Mouse (Mus musculus): ENCODE measurements around the gene Spcs2. TPM values are rescaled to one million over a fixed set of nuclear protein-coding genes. Genes with fewer than 3 reads are reported as not detected.

Gene Spcs2
- total RNA-seq, 4 experiments from 2014 or later: 60.3 to 67.9 (median 63.1) TPM

DNA sequence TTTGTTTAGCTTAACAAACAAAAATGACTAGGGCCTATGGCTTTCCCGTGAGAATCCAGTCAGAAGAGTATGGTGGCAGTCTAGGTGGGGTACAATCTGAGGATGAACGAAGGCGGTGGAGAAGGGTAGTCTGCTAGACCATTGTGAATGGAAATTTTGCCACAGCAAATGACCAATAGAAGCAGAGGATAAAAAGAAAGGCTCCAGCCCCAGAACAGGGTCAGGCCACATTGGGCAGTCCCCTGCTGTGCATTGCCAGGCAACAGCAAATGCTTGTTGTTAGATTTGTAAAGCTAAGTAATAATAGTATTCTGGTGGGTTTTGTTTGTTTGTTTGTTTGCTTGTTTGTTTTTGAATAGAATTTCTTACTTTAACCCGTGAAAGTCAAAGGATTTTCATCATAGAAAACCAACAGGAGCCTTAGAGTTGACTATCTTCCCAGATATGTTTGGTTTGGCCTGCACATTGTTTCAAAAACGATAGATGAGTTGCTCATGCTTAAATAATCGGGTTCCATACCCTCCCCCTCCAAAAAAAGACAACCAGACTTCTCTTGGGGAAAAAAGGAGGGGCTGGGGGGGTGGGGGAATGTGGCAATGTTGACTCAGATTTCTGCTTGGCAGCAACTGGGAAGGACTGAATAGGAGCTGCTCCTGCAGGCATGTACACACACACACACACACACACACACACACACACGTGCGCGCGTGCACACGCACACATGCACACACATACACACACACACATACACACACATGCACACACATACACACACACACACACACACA is 1.2 kb upstream of the Spcs2 start:
- DNase-seq (ENCODE audit: low spot score): no peak

DNA sequence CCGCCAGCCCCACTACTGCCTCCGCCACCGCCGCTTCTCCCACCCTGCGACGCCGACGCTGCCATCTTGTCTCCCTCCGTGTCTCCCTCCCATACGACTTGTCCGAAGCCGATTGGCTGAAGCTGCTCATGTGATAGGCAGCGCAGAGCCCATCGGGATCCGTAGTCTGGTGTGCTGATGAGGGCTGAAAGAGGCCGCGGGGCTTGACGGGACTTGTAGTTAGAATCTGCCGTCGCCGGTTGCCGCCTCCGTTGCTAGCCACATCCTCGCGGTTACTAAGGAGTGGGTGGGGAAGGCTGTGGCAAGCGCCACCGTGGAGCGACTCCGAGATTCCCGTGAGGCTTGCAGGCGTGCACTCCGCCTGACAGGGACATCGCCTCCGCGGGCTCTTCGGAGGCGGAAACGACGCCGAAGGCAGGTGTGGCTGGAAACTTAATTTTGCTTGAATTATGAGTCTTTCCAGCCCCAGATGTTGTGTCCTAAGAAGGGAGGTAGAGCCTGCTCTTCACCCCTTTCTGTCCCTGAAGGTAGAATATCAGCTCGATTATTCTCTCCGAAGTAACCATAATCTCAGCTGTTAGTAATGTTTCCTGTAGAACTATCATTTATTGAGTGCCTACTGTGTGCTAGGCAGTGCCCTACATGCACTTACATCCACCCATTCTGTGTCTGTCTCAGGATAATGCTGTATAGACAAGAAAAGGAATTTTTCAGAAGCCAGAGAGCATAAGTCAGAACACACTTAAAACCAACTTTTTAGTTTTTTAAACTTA is 4.3 kb downstream of the Spcs2 start, which contains the start of gene Xrra1:
Xrra1 (plus strand) TSS at position 304 of the 773 bp plus-strand sequence.
- peak; percentile 97 for DNase-seq (ENCODE audit: low spot score)

DNA sequence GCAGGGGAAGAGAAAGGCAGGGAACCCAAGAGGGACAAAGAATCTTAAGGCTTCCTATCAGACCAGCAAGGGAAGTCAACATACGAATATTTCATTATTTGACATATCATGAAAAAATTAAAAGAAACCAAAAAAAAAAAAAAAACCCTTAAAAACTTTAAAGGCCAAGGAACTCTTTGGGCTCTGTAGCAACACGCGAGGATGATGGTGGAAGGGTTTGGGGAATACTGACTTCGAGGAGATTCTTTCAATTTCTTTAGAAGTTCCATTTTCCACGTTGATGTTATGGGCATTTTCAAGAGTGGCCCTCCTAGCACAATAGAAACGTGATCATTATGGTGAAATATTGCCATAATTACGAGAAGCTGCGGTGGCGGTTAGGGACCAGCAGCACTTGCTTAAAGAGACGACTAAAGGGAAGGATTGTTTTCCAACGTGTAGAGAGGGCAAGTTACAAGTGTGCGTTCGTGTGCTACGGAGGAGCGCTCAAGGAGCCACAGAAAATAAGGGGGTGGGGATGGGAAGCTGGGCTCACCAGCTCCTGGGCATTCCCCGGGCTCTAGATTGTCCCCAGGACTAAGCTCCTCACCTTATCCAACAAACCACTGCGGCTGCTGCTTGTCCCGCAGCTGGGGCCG is 5.0 kb downstream of the Spcs2 start:
- DNase-seq (ENCODE audit: low spot score): no peak

DNA sequence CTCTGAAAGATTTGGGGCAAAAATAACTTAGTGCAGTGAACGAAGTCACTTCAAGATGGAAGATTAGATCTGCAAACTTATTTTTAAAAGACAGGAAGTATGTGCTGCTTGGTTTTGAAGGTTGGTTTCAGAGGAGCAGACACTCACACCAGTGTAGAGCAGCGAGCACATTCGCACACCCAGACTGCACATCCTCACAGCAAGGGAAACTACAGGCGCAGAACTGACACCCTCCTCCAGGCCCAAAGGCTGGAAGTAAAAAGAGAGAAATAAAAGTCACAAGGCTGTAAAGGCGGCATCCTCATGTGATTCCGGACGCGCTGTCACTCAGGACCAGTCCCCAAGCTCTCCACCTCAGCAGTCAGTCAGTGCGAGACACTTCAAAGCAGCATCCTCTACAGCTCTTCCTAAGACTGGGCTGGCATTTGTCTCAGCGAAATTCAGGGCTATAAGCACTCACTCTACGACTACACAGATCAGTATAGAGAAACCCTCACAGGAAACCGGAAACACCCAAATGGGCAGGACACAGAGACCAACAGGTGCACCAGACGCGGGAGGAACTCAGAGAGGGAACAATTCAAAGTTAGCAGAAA is 6.9 kb downstream of the Spcs2 start:
- DNase-seq (ENCODE audit: low spot score): no peak

DNA sequence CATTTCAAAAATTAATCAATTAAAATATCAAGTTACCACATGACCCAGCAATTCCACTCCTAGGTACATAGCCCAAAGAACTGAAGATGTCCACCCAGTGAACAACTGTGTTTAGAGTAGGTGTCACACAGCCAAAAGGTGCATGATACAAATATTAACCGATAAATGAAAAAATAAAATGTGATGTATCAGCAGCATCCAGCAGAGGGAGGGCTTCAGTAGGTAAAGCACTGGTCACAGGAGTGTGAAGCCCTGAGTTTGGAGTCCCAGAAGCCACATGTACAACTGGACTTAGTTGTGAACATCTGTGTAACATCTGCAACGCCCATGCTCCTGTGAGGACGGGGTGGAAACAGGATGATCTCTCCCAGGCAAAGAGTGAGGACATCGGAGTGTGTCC is 9.0 kb downstream of the Spcs2 start:
- DNase-seq (ENCODE audit: low spot score): no peak

DNA sequence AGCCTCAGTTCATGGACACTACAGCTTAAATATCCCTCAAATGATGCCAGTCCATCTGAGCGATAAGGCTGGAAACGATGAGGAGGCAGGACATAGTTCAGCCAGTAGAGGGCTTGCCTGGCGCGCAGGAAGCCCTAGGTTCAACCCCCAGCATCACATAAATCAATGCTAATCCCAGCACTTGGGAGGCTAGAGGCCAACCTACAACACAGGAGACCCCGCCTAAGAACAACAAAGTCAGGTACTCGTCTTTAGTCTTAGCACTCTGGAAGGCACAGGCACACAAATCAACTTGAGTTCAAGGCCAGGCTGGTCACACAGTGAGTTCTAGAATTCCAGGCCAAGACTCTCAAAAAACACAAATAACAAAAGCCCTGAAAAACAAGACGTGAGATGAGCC is 9.9 kb downstream of the Spcs2 start:
- no peak for DNase-seq (ENCODE audit: low spot score)

DNA sequence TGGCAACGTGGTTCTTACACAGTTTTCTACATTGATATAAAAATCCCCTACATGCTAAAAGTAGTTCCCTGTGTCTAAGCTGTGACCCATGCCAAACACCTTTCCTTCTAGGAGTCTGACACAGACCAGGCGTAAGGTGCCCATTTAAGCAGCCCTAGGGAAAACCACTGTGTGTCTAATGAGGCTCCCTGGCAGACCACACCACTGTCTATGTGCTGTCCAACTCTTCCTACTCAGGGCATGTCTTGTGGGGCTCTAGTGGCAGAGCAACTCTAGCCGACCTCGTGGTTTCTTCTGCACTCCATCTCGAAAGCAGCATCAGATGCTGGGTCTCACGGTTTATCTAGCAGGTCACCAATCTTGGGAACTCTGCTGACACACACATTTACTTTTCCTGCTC is 11.6 kb downstream of the Spcs2 start:
- no peak for DNase-seq (ENCODE audit: low spot score)

DNA sequence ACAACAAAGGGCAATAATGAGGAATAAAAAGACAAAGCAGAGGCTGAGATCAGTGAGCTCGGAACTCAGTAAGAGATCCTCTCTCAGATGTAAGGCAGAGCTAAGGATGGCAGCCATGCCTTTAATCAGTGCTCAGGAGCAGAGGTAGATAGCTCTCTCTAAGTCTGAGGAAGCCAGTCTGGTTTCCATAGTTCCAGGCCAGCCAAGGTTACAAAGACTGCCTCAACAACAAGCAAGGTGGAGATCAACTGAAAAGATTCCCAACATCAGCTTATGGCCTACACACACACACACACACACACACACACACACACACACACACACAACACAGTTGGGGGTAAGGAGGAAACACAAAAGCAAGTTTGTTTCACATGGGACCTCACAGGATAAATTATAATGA is 12.1 kb downstream of the Spcs2 start:
- DNase-seq (ENCODE audit: low spot score): no peak

DNA sequence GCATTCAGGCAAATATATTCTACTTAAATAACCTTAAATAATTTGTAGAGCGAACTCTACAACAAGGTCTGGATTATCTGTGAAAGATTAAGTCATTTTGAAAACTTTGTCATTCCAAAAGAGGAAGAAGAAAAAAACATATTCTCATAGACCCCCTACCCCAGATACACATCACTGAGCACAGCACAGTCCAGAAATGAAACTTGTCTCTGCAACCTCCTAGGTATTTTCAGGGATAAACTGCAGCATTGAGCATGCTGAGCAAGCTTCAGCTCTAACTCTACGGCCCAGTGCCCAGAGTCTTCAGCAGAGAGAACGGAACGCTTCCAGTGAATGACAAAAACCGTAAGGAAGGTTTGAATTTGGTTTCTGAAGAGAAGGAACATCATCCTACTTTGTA is 12.7 kb downstream of the Spcs2 start:
- DNase-seq (ENCODE audit: low spot score): no peak

DNA sequence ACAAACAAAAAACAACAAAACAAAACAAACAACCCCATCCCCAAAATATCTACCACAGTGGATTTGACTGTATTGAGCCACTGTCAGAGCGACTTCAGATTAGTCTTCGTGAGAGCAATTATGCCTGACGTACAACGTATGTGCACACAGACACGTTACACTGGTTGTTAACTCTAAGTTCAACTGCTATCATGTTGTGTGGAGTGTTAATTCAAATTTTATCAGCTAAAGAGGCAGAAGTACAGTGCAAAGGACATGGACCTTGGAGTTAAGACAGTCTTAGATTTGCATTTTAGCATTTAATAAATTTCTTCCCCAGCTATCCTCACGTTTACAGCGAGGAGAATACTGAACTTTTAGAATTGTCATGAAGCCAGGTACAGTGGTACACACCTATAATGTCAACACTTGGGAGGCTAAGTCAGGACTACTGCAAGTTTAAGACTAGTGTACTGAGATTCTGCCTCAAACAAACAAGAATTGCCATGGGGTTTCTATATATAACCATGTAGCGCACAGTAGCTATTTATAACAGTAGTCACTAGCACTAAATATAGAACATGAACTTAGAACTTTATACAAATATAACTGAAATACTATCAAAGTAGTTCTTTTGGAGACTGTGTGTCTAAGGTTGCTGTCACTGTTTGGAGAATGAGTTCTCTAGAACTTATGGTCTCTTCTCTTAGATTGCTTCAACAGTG is 17.6 kb downstream of the Spcs2 start:
- DNase-seq (ENCODE audit: low spot score): peak; percentile 17

DNA sequence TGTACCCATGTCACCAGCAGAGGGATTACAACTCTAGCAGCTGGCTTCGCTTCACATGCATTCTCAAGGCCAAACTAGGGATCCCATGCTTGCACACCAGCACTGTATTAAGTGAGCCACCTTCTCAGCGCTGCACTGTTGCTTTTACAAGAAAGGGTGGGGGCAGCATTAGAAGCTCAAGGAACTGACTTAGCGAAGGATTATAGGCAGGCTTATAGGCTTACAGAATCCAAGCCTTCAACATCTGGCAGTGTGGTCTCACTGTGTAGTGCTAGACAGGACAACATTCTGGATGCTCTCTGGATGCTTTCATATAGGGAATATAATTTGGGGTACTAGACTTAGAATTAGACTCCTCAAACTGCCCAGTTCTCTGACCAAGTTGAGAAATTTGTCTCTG is 25.0 kb downstream of the Spcs2 start:
- DNase-seq (ENCODE audit: low spot score): no peak

DNA sequence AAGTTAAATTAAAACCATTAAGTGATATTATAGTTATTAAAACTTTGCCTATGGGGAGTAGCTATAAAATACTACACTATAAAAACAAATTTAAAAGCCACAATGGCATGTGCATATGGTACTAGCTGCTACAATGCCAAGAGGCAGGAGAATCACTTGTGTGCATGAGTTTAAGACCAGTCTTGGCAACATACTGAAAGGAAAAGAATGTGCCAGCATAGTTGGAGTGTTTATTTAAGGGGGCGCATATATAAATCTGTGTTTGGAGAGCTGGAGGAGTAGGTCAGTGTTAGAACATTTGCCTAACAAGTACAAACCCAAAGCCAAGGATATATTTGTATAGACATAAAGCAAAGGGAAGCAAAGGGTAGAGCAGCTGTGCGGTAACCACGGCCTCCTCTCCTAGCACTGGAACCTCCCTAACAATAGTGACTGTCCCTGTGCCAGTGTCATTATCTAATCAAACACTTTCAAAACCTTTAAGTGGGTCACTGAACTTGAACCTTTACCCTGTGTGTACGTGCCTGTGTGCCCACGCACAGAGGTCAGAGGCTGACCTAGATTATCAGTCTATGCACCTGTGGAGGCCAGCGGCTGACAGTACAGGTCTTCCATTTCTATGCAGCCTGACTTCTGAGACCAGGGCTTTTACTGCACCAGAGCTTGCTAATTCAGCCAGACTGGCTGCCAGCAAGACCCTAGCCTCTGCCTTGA is 25.7 kb downstream of the Spcs2 start:
- no peak for DNase-seq (ENCODE audit: low spot score)

DNA sequence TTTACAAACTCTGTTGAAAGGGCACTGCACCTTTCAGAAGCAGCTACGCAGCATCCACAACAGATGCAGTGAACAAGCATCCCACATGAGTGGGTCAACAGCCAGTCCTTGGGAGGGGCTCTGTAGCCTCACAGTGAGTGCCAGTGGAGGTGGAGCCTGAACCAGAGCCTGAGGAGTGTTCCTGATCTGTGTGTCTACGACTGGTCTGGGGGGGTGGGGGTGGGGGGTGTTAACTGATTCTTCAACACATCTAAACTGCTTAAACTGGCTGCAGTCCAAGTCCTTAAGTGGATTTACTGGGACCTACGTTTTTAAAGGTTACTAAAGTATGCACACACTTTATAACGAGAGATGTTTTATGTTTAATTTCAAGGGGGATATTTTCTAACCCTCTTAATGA is 26.5 kb downstream of the Spcs2 start:
- no peak for DNase-seq (ENCODE audit: low spot score)

DNA sequence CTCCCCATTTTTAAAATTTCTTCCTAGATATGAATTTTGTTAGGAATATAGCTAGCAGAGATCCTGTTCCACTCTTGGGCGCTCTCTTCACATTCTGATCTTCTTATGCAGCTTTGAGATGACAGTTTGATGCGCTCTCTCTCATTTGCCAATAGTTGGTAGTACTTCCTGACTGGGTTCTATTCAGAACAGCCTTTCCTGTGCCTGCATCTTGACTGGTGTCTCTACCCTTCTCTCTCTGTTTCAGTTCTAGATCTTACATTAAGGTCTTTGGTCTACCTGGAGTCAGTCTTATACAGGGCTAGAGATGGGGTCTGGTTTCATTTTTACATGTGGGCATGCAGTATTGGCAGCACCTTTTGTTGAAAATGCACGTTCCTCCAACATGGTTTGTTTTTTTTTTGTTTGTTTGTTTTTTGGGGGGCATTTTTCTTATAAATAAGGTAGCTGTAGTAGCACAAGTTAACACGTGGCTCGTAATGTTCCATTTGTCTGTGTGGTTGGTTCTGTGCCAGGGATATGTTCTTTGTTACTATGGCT is 28.9 kb downstream of the Spcs2 start:
- no peak for DNase-seq (ENCODE audit: low spot score)

DNA sequence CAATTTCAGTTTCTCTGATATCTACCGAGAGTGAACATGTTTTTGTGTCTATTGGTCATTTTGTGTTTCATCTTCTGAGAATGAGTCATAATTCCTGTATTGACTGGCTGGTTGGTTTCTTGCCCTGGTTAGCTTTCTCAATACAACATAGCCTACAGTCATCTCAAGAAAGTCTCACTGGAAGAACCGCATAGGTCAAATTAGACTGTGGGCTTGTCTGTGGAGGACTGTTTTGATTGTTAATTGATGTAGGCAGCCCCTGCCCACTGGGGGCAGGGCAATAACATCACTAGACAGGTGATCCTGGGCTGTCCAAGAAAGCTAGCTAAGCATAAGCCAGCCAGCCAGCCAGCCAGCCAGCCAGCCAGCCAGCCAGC is 29.4 kb downstream of the Spcs2 start:
- no peak for DNase-seq (ENCODE audit: low spot score)

DNA sequence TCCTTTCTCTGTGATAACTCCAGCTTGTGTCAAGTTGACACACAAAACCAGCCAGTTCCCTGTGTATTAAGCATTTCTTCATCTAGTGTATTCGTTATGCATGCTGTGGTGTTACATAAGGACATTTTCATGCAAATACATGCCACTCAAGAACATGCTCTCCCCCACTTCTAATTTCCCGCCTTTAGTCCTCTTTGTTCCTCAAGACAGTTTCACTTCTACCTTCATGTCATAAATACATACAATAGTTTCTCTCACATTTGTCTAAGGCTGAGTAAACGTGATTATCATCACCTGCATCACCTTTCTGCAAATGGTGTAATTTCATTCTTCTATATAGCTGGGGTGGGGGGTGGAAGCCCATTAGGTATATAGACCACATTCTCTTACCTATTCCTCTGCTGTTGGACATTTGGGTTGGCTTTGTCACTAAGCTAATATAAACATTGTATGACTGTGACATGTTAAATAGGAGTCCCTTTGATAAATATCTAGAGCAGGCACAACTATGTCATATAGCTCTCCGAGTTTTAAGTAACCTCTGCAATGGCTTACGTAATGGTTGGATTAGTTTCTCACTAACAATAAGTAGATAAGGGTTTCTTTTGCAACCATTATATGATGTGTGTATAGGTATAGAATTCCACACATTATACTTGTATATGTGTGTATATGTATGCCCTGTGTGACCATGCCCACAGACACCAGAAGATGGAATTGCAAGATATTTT is 30.0 kb downstream of the Spcs2 start:
- no peak for DNase-seq (ENCODE audit: low spot score)

DNA sequence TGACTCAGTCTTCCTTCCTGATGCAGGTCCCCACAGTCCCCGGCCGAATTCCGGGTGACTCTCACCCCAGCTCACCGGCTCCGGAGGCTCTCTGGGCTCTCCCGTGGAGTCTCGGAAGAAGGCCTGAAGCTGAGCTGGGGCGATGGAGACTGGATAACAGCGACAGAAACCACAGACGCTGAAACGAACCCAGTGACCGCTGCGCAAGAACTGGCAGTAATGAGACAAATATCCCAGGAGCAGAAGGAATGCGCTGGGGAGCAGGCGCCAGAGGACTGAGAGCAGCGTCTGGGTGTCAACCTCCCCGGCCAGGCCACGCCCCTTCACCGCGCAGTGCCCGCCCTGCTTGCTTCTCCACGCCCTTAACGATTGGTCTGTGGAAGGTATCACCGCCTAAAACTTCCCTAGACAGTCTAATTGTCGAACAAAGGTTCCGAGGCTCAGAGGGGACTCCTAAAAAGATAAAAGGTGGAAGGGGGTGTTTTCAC is 35.1 kb downstream of the Spcs2 start, which contains the start of gene Neu3:
Neu3 (minus strand) TSS at position 335 of the 488 bp plus-strand sequence.
- peak; percentile 94 for DNase-seq (ENCODE audit: low spot score)

DNA sequence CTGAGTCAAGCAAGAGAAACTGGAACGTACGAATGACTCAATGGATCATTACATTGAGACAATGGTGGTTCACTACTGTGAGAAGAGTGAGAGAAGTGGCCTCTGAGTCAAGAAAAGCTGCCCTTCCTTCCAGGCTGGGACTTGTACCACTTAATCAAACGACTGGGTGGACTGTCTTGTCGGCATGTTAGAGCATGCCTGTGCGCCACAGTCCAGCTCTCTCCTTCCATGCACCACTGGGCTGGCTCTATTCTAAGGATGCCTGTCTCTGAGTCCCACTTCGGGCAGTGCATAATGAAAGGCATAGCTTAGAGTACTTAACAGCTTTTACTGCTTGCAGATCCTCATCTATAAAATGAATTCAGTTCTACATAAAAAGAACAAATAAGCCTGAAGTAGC is 37.2 kb downstream of the Spcs2 start:
- DNase-seq (ENCODE audit: low spot score): no peak

DNA sequence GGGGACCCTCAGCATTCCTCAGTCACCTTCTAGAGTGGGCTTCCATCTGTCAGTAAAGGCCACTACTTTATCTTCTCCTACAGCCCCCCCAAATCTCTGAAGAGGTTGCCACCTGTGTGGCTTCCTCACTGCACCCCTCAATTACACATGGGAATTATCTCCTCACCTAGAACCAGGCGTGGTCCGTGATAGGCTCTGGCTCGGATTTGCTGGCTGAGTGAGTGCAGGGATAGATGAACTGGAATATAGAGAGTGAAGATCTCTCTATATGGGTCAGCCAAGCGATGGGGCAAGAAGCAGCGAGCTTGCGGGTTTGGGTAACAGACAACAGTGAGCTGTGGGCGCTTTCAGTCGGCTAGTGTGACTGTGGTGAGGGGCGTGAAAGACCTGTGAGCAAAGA is 37.8 kb downstream of the Spcs2 start:
- DNase-seq (ENCODE audit: low spot score): no peak
